Mouse (Mus musculus) stomach, embryonic 14.5 days (tissue): ENCODE results near the gene Olfr317. TPM values are rescaled to one million over a fixed set of nuclear protein-coding genes. Genes with fewer than 3 reads are reported as not detected.
"Not testable (repeated sequence)": the region's sequence is repeated elsewhere in the genome, so short reads cannot be mapped to it uniquely, and the experiment has no call there.

Experiments used
- ATAC-seq: fragments of 200-750 bp; cut with Nextera tagmentation; 2 replicates; pipeline ENCODE4 v1.8.0; 2017; ENCODE audit warnings: low read depth, moderate TSS enrichment; ENCODE audit not compliant: insufficient number of reproducible peaks, insufficient read depth, low FRiP score
- H3K27ac ChIP-seq: fragments of 300-500 bp; sonication (generic); 2 replicates; pipeline ENCODE4 v1.5.1; 2014; ENCODE audit warnings: mild to moderate bottlenecking, low read length, moderate library complexity, mixed read lengths
- H3K27me3 ChIP-seq: fragments of 300-500 bp; sonication (generic); 2 replicates; pipeline ENCODE4 v1.6.1; 2014; ENCODE audit warnings: low read length, control low read depth, mixed read lengths; ENCODE audit not compliant: control insufficient read depth, insufficient read depth
- H3K36me3 ChIP-seq: fragments of 300-500 bp; sonication (generic); 2 replicates; pipeline ENCODE4 v1.6.1; 2014; ENCODE audit warnings: mild to moderate bottlenecking, control low read depth, low read length, moderate library complexity, mixed read lengths; ENCODE audit not compliant: control insufficient read depth, insufficient read depth
- H3K4me1 ChIP-seq: fragments of 300-500 bp; sonication (generic); 2 replicates; pipeline ENCODE4 v1.6.1; 2014; ENCODE audit warnings: low read length, control low read depth, mixed read lengths; ENCODE audit not compliant: control insufficient read depth, insufficient read depth
- H3K4me2 ChIP-seq: fragments of 300-500 bp; sonication (generic); replicated peaks from 2 replicates; pipeline ENCODE4 v1.6.1; 2014; ENCODE audit warnings: low read depth, low read length, control low read depth
- H3K4me3 ChIP-seq: fragments of 300-500 bp; sonication (generic); 2 replicates; pipeline ENCODE4 v1.5.1; 2014; ENCODE audit warnings: low read depth, low read length, control low read depth
- H3K9ac ChIP-seq: fragments of 300-500 bp; sonication (generic); replicated peaks from 2 replicates; pipeline ENCODE4 v1.6.1; 2014; ENCODE audit warnings: low read depth, mild to moderate bottlenecking, control low read depth, low read length, moderate library complexity, mixed read lengths
- H3K9me3 ChIP-seq: fragments of 300-500 bp; sonication (generic); 2 replicates; pipeline ENCODE4 v1.6.1; 2016; ENCODE audit warnings: low read depth, low read length, control low read depth; ENCODE audit not compliant: control insufficient read depth
- WGBS: fragments of 180-500 bp; shearing (Covaris S2); extraction: QIAGEN DNeasy Blood & Tissue Kit; methylation state at CpG from one replicate; pipeline ENCODE4 v1.1.7; 2014; 5-methylcytosine and 5-hydroxymethylcytosine counted together
- polyA plus RNA-seq: library from polyadenylated mRNA; unstranded; fragments of >200 nt; fragmentation: Nextera tagmentation; extraction: Ambion mirVana; gene quantifications from 2 replicates; pipeline ENCODE4 v1.2.1, GENCODE M21; 2014

Gene Olfr317
- polyA plus RNA-seq = not detected in 2 replicates

GRCm38 (mm10) chr11:58738792-58739262, at the start of gene Olfr317:
TSS of gene Olfr317 (minus strand) at chr11:58739212.
- H3K27me3 ChIP-seq = no peaks in the 10 kb centered on the region
- no peaks in the 10 kb centered on the region for H3K9me3 ChIP-seq
- 63% methylated on average over 4 of the region's 4 CpGs for WGBS
- ATAC-seq = no peak
- no peak within 1 kb of the TSS for H3K4me2 ChIP-seq
- H3K4me1 ChIP-seq = no peaks in the 10 kb centered on the region
- no peak within 1 kb of the TSS for H3K4me3 ChIP-seq
- no peaks in the 10 kb centered on the region for H3K36me3 ChIP-seq
- no peak within 1 kb of the TSS for H3K27ac ChIP-seq
- no peak within 1 kb of the TSS for H3K9ac ChIP-seq

DNA sequence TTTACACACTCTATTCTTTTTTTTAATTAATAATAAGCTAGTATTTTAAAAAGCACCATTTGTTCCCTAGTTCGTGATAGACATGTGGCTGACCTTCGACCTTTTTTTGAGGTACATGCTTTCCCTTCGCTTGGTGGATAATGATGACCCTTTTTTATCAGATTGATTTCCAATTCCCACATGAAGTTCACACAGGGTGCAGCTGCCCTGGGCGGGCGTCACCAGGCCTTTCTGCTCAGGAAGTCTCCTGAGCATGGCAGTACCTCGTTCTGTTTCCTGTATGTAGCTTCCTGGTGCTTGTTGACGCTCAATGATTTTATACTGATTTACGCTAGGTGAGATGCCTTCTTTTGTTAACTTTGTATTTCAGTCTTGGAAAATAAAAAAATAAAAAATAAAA, 49.3 kb upstream of the Olfr317 start:
- Histone ChIP-seq H3K4me3 (no peak overlapping the region), H3K27ac (no peak overlapping the region), H3K4me2 (no peak overlapping the region), H3K9me3 (no peaks in the 10 kb centered on the region), H3K4me1 (no peaks in the 10 kb centered on the region), H3K36me3 (no peaks in the 10 kb centered on the region), H3K9ac (no peak overlapping the region), H3K27me3 (no peaks in the 10 kb centered on the region)
- no peak for ATAC-seq
- 81% methylated on average over 8 of the region's 8 CpGs for WGBS

GRCm38 (mm10) chr11:58787651-58788050, 48.6 kb upstream of the Olfr317 start:
- Histone ChIP-seq H3K27ac (no peak overlapping the region), H3K4me3 (no peak overlapping the region), H3K4me1 (no peaks in the 10 kb centered on the region), H3K27me3 (no peaks in the 10 kb centered on the region), H3K9me3 (no peaks in the 10 kb centered on the region), H3K36me3 (no peaks in the 10 kb centered on the region), H3K9ac (no peak overlapping the region), H3K4me2 (no peak overlapping the region)
- ATAC-seq = no peak
- WGBS = 77% methylated on average over 10 of the region's 10 CpGs

DNA sequence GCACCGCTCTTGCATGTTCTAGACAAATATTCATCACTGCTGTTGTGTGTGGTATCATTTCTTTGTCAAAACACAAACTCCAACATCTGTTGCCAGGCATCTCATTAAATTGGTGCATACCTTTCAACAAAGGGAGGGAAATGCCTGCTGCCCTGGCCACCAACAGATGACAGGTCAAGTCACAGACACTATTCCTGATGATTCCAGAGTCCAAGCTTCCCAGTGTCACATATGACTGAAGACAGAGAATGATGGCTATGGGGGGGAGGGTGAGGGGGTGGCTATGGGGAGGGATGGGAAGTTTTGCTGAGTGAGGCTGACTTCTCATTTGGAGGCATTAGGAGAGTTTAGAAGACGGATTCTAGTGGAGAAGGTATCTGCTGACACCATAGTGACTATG, 45.2 kb upstream of the Olfr317 start:
- ATAC-seq = no peak
- WGBS = 73% methylated on average over 2 of the region's 2 CpGs
- no peaks in the 10 kb centered on the region for H3K9me3 ChIP-seq

DNA sequence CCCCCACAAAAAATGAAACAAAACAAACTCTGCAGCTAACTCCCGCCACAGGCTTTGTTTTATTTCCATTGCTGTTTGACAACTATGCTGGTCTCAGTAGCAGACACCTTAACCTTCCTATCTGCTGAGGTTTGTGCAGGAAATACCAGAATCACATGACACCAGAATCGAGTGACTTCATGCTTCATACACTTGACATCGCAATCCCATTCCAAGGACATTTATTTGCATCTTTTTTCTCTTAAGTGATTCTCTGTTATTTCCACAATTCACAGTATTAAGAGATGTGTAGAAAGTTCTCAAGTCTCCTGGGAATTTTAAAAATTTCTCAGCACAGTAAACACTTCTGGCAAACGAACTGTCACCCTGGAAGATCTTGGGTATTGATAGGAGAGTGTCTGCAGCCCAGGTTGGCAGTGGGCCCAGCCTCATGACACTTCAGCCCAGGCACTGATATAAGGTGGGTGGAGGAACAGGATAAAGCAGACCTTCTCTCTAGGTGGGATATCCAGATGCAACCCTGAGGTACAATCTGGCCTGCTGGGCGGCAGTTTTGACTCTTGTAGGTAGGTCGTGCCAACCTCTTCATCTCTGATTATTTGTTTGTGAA, 43.6 kb upstream of the Olfr317 start, which contains the start of gene Olfr314:
Gene Olfr314, plus strand, starts transcription at position 473 of the 610 bp plus-strand sequence.
- Histone ChIP-seq H3K36me3 (no peaks in the 10 kb centered on the region), H3K4me2 (no peak within 1 kb of the TSS), H3K27me3 (no peaks in the 10 kb centered on the region), H3K4me3 (no peak within 1 kb of the TSS), H3K9me3 (no peaks in the 10 kb centered on the region), H3K9ac (no peak within 1 kb of the TSS), H3K27ac (no peak within 1 kb of the TSS), H3K4me1 (no peaks in the 10 kb centered on the region)
- WGBS = 68% methylated on average over 6 of the region's 6 CpGs
- no peak for ATAC-seq

More for the DNA sequence above, 45.2 kb upstream of the Olfr317 start:
- Histone ChIP-seq H3K4me1 (no peaks in the 10 kb centered on the region), H3K9ac (no peak overlapping the region), H3K27me3 (no peaks in the 10 kb centered on the region), H3K36me3 (no peaks in the 10 kb centered on the region), H3K4me2 (no peak overlapping the region), H3K4me3 (no peak overlapping the region), H3K27ac (no peak overlapping the region)

DNA sequence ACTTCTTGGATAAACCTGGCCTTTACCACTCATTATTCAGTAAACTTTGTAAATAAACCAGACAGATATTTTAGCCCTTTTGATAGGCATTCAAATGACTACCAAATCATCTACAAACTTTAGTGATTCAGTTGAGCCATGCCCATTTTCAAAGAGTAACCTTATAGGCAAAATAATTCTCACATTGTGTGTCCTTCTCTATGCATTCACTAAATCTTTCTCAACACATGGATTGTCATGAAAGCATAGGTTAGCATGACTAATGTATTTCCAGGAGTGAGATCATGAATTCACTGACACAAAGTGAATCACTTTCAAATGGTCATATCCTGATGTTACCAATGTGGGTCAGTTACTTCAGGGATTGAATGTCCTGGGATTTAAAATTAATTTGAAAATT, 33.9 kb upstream of the Olfr317 start, which contains the start of gene Olfr315:
Gene Olfr315, plus strand, starts transcription at position 301 of the 400 bp plus-strand sequence.
- H3K4me1 ChIP-seq = no peaks in the 10 kb centered on the region
- H3K4me2 ChIP-seq = no peak within 1 kb of the TSS
- no peaks in the 10 kb centered on the region for H3K36me3 ChIP-seq
- no peak within 1 kb of the TSS for H3K27ac ChIP-seq
- no peak within 1 kb of the TSS for H3K9ac ChIP-seq
- H3K4me3 ChIP-seq = no peak within 1 kb of the TSS
- ATAC-seq = no peak
- no peaks in the 10 kb centered on the region for H3K27me3 ChIP-seq
- H3K9me3 ChIP-seq = no peaks in the 10 kb centered on the region

DNA sequence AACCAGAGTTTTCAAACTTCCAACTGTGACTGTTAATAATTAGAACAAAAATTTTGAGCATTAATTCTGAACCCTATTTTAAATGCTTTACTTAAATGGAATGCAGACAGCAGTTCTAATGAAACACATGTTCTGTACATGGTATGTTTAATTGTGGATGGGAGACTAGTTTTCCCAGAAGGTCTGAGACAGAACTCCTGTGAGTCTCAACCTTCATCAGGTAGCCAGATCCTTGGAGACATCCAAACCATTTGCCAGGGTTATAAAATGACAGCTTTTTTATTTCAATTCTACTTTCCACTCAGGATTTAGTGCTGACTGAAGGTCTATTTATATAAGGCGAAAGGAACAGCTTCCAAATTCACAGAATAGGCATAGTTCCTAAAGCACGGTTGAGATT, 13.4 kb upstream of the Olfr317 start, which contains the start of gene Olfr316:
Gene Olfr316, plus strand, starts transcription at position 301 of the 400 bp plus-strand sequence.
- H3K4me3 ChIP-seq = no peak within 1 kb of the TSS
- no peaks in the 10 kb centered on the region for H3K4me1 ChIP-seq
- ATAC-seq = no peak
- H3K4me2 ChIP-seq = no peak within 1 kb of the TSS
- 79% methylated on average over 2 of the region's 2 CpGs for WGBS
- H3K9ac ChIP-seq = no peak within 1 kb of the TSS
- H3K36me3 ChIP-seq = no peaks in the 10 kb centered on the region
- no peaks in the 10 kb centered on the region for H3K9me3 ChIP-seq
- no peaks in the 10 kb centered on the region for H3K27me3 ChIP-seq
- H3K27ac ChIP-seq = no peak within 1 kb of the TSS

DNA sequence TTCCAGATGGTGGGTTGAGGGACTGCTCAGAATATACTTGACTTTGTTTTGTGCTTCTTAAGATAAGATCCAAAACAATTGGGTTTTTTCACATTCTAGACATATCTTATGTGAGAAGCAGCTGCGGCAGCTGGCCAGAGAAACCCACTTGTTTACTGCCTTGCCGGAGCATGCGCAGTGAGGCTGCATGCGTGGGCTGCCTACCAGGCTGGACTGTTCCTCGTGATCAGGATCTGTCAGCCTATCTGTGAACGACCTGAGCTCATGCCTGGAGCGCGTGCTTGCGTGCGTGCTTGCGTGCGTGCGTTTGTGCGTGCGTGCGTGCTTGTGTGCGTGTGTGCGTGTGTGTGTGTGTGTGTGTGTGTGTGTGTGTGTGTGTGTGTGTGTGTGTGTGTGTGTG, 12.1 kb upstream of the Olfr317 start:
- WGBS = 78% methylated on average over 18 of the region's 18 CpGs
- H3K4me3 ChIP-seq, H3K27ac ChIP-seq, H3K9ac ChIP-seq, H3K4me1 ChIP-seq, H3K9me3 ChIP-seq, H3K27me3 ChIP-seq, H3K4me2 ChIP-seq, ATAC-seq, H3K36me3 ChIP-seq: not testable (repeated sequence)

DNA sequence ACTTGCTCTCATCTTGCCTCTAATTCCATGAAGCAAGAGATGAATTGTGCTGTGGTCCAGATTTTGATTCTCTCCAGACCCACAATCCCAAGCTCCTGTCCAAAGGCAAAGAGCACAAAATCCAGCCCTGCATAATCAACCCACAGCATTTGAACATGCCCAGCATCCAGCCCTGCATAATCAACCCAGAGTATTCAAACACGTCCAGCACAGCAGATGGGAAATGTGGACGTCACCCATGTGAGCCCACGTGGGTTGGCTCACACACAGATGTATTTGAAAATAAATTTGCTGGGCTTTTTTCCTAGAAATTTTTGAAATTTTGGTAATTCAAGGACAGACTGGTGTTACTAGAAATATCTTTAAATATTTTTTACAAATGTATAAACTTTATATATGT, 5.6 kb downstream of the Olfr317 start:
- Histone ChIP-seq H3K4me2 (no peak overlapping the region), H3K36me3 (no peaks in the 10 kb centered on the region), H3K27ac (no peak overlapping the region), H3K9ac (no peak overlapping the region), H3K9me3 (no peaks in the 10 kb centered on the region), H3K4me3 (no peak overlapping the region), H3K4me1 (no peaks in the 10 kb centered on the region), H3K27me3 (no peaks in the 10 kb centered on the region)
- WGBS = 60% methylated on average over 3 of the region's 3 CpGs
- no peak for ATAC-seq
